Mouse (Mus musculus): ENCODE measurements around the gene Sptan1.

GRCm38 (mm10) chr2:30039687-30040086, 74.3 kb downstream of the Sptan1 start:
- no peak for TF ChIP-seq CTCF (IDR thresholded peaks at IDR 0.05; ENCODE audit: borderline replicate concordance, insufficient read depth, low read depth, low read length)
- no peak for TF ChIP-seq POLR2A (IDR thresholded peaks at IDR 0.05; ENCODE audit: borderline replicate concordance, insufficient read depth, low read length)
